Mouse (Mus musculus) small intestine, adult 2 months (tissue): ENCODE results near the gene Piezo1. TPM values are rescaled to one million over a fixed set of nuclear protein-coding genes. Genes with fewer than 3 reads are reported as not detected.

Experiments
- H3K27ac ChIP-seq: fragments of 200-500 bp; 2 replicates; pipeline ENCODE4 v1.5.1; 2012; ENCODE audit warnings: low read depth, low read length, control low read depth, inconsistent platforms; ENCODE audit not compliant: insufficient read depth
- H3K27me3 ChIP-seq: fragments of 200-500 bp; 2 replicates; pipeline ENCODE4 v1.6.1; 2012; ENCODE audit warnings: mild to moderate bottlenecking, moderate library complexity, low read length, inconsistent platforms; ENCODE audit not compliant: control insufficient read depth, insufficient read depth
- H3K36me3 ChIP-seq: fragments of 200-500 bp; 2 replicates; pipeline ENCODE4 v1.6.1; 2012; ENCODE audit warnings: mild to moderate bottlenecking, low read length, control low read depth, inconsistent platforms; ENCODE audit not compliant: control insufficient read depth, insufficient read depth
- H3K4me1 ChIP-seq: fragments of 200-500 bp; 2 replicates; pipeline ENCODE4 v1.6.1; 2012; ENCODE audit warnings: low read length, inconsistent platforms, mixed read lengths; ENCODE audit not compliant: control insufficient read depth, insufficient read depth, insufficient read length
- H3K4me3 ChIP-seq: fragments of 200-500 bp; 2 replicates; pipeline ENCODE4 v1.5.1; 2012; ENCODE audit warnings: low read depth, mild to moderate bottlenecking, control low read depth, inconsistent platforms, low read length, moderate library complexity
- CTCF ChIP-seq: fragments of 200-500 bp; IDR thresholded peaks from 2 replicates; pipeline ENCODE4 v1.5.1; 2012; ENCODE audit warnings: low read depth, mild to moderate bottlenecking, control low read depth, inconsistent platforms, low read length, moderate library complexity, mixed read lengths; ENCODE audit not compliant: insufficient replicate concordance, insufficient read length; ENCODE audit errors: extremely low read depth
- POLR2A ChIP-seq: fragments of 200-500 bp; IDR thresholded peaks from 2 replicates; pipeline ENCODE4 v1.6.1; 2012; ENCODE audit warnings: low read depth, mild to moderate bottlenecking, control low read depth, inconsistent platforms, low read length, moderate library complexity
- WGBS: fragments of 180-500 bp; shearing (Covaris S2); methylation state at CpG from one replicate; pipeline ENCODE4 v1.1.7; 2018; 5-methylcytosine and 5-hydroxymethylcytosine counted together
- polyA plus RNA-seq: library from polyadenylated mRNA; depleted of rRNA; stranded (reverse); fragments of >200 nt; gene quantifications from 2 replicates; pipeline ENCODE4 v1.2.3, GENCODE M21; 2012

The Piezo1 gene
- polyA plus RNA-seq, 1 experiment = 36.4 TPM

- Histone ChIP-seq H3K36me3 (no peaks in the 10 kb centered on the region), H3K27me3 (no peaks in the 10 kb centered on the region), H3K4me1 (peaks cover 10% of the 10 kb centered on the region), H3K27ac (peak overlapping the region; percentile 38; the same call in 1 of the 2 replicates), H3K4me3 (peak overlapping the region; percentile 93)
- TF ChIP-seq CTCF (no peak), POLR2A (no peak)
- WGBS = under 1% methylated on average over 43 of the region's 43 CpGs
These were observed 199 bp downstream of the Piezo1 start for GRCm38 (mm10) chr8:122550995-122551264.

- no peaks in the 10 kb centered on the region for H3K36me3 ChIP-seq
- peaks cover 10% of the 10 kb centered on the region for H3K4me1 ChIP-seq
- H3K4me3 ChIP-seq = peak overlapping the region; percentile 93
- peak overlapping the region; percentile 38 for H3K27ac ChIP-seq
- WGBS = 6% methylated on average over 52 of the region's 52 CpGs
- TF ChIP-seq POLR2A = no peak
- no peak for TF ChIP-seq CTCF
- no peaks in the 10 kb centered on the region for H3K27me3 ChIP-seq
These were observed 715 bp downstream of the Piezo1 start for GRCm38 (mm10) chr8:122550234-122550994.

GRCm38 (mm10) chr8:122548891-122549439 lies 2.2 kb downstream of the Piezo1 start:
- no peak for TF ChIP-seq CTCF
- TF ChIP-seq POLR2A = no peak
- H3K27me3 ChIP-seq = no peaks in the 10 kb centered on the region
- peak overlapping the region; percentile 46; the same call in 1 of the 2 replicates for H3K27ac ChIP-seq
- 81% methylated on average over 3 of the region's 3 CpGs for WGBS
- no peak overlapping the region for H3K4me3 ChIP-seq
- peaks cover 10% of the 10 kb centered on the region for H3K4me1 ChIP-seq
- H3K36me3 ChIP-seq = no peaks in the 10 kb centered on the region

- H3K4me1 ChIP-seq = peaks cover 10% of the 10 kb centered on the region
- H3K36me3 ChIP-seq = no peaks in the 10 kb centered on the region
- TF ChIP-seq CTCF (no peak), POLR2A (no peak)
- peak overlapping the region; percentile 46; the same call in 1 of the 2 replicates for H3K27ac ChIP-seq
- H3K4me3 ChIP-seq = no peak overlapping the region
- H3K27me3 ChIP-seq = no peaks in the 10 kb centered on the region
- WGBS = 73% methylated on average over 13 of the region's 13 CpGs
These were observed 2.8 kb downstream of the Piezo1 start for GRCm38 (mm10) chr8:122548331-122548730.

GRCm38 (mm10) chr8:122547815-122548214 lies 3.3 kb downstream of the Piezo1 start:
- Histone ChIP-seq H3K4me3 (no peak overlapping the region), H3K27ac (peak overlapping the region; percentile 46; the same call in 1 of the 2 replicates), H3K36me3 (no peaks in the 10 kb centered on the region), H3K27me3 (no peaks in the 10 kb centered on the region), H3K4me1 (peaks cover 10% of the 10 kb centered on the region)
- WGBS = 50% methylated on average over 5 of the region's 5 CpGs
- TF ChIP-seq CTCF (no peak), POLR2A (no peak)

GRCm38 (mm10) chr8:122546811-122547453 lies 4.2 kb downstream of the Piezo1 start:
- Histone ChIP-seq H3K27ac (peak overlapping the region; percentile 40; the same call in 1 of the 2 replicates), H3K4me1 (peaks cover 10% of the 10 kb centered on the region), H3K36me3 (no peaks in the 10 kb centered on the region), H3K4me3 (no peak overlapping the region; the same call in 1 of the 2 replicates), H3K27me3 (no peaks in the 10 kb centered on the region)
- WGBS = 77% methylated on average over 24 of the region's 24 CpGs
- no peak for TF ChIP-seq CTCF
- TF ChIP-seq POLR2A = no peak

GRCm38 (mm10) chr8:122546066-122546755 lies 4.9 kb downstream of the Piezo1 start:
- Histone ChIP-seq H3K4me3 (no peak overlapping the region), H3K4me1 (peaks cover 10% of the 10 kb centered on the region), H3K27me3 (no peaks in the 10 kb centered on the region), H3K36me3 (no peaks in the 10 kb centered on the region), H3K27ac (no peak overlapping the region)
- 72% methylated on average over 7 of the region's 7 CpGs for WGBS
- TF ChIP-seq POLR2A = no peak
- no peak for TF ChIP-seq CTCF
